Mouse (Mus musculus) C2C12 (cell line): ENCODE results near the gene Trim40.

ENCODE experiments used
- CEBPB ChIP-seq: IDR thresholded peaks from one replicate; pipeline ENCODE4 v1.6.1; 2011; ENCODE audit warnings: low read depth, mild to moderate bottlenecking, control low read depth, moderate library complexity
- CTCF ChIP-seq: IDR thresholded peaks from one replicate; pipeline ENCODE4 v1.5.1; 2011; ENCODE audit not compliant: control insufficient read depth, insufficient read depth, insufficient read length
- FOSL1 ChIP-seq: IDR thresholded peaks from one replicate; pipeline ENCODE4 v1.8.0; 2011; ENCODE audit warnings: mild to moderate bottlenecking, low read length; ENCODE audit not compliant: poor library complexity, insufficient read depth, severe bottlenecking
- MAX ChIP-seq: IDR thresholded peaks from one replicate; pipeline ENCODE4 v1.6.1; 2011; ENCODE audit warnings: mild to moderate bottlenecking, control low read depth
- MYOD1 ChIP-seq: IDR thresholded peaks from one replicate; pipeline ENCODE4 v1.6.1; 2011; ENCODE audit warnings: low read depth; ENCODE audit not compliant: control insufficient read depth, insufficient read length
- MYOG ChIP-seq: IDR thresholded peaks from one replicate; pipeline ENCODE4 v1.6.1; 2011; ENCODE audit not compliant: control insufficient read depth, insufficient read length; ENCODE audit errors: extremely low read depth

DNA sequence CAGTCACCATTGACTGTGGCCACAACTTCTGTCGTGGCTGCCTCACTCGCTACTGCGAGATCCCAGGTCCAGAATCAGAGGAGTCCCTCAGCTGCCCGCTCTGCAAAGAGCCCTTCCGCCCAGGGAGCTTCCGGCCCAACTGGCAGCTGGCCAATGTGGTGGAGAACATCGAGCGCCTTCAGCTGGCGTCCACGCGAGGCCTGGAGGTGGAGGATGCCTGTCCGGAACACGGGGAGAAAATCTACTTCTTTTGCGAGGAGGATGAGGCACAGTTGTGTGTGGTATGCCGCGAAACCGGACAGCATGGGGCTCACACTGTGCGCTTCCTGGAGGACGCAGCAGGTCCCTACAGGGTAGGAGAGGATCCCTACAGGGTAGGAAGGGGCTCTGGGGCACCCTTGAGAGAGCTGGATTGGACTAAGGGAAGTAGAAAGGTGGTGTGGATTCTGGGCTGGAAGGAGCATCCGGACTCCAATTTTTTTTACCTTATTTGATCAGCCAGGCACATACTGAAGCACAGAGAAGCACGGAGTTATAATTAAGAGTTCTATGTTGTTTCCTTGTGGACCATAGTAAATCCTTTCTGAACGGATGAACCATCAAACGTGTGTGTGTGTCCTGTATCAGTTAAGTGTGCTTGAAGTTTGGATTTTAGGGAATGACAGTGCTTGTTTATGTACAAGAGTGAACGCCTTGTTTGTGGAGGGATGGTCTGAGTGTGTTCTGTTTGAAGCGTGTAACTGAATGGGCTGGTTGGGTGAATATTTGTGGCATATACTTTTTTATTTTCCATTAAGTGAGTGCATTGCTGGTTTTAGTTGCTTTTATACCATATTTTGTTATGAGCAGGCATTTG, 19.7 kb downstream of the Trim40 start:
- TF ChIP-seq CEBPB (no peak), MYOG (no peak), CTCF (no peak), MYOD1 (no peak), MAX (no peak), FOSL1 (no peak)
